9 mouse cellular contexts compared by ENCODE assay signal in the genomic region with DNA sequence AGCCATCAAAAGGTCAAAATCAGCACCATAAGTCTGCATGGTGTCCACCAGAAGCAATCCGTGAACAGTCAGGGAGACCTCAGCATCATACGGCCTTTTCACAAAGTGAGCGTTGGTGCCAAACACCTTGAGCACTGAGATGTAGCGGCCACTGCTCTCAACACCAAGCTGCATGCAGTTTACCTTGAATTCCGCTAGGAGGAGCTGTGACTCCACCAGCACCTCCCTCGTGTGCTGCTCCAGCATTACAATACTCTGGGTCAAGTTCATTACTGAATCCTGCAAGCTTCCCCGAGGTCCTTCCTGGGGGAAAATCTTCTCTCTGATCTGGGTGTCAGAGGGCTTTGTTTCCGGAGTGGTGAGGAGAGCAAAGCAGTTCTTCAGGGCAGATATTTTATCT. TPM values are rescaled to one million over a fixed set of nuclear protein-coding genes. Genes with fewer than 3 reads are reported as not detected.
DNase-seq lines count a peak whose midpoint lies in the region; ATAC-seq lines count a peak whose summit lies in the region.
"Had no signal": no experiment of that assay in that cellular context is flagged by ENCODE, and none has a peak within 500 bp of the region (broad histone marks: within the 10 kb centered on the region; RNA-seq: fewer than 3 reads in every experiment).

No protein-coding gene starts in this region.

- H3K4me2 ChIP-seq in embryonic facial prominence, embryonic 11.5 days (ENCODE audit: low read depth, low read length), result no peak overlapping the region
- H3K4me2 ChIP-seq in hindbrain, embryonic 11.5 days (replicated peaks; ENCODE audit: low read depth, low read length), result no peak overlapping the region

- H3K27ac ChIP-seq in embryonic facial prominence, embryonic 11.5 days (replicated peaks; ENCODE audit: low read depth, low read length), result no peak overlapping the region
- no peak overlapping the region for H3K27ac ChIP-seq in hindbrain, embryonic 11.5 days (ENCODE audit: low read depth, low read length)
- H3K27ac ChIP-seq: macrophage had no signal

- H3K9me3 ChIP-seq in embryonic facial prominence, embryonic 11.5 days (replicated peaks; ENCODE audit: control insufficient read depth, low read length), result no peaks in the 10 kb centered on the region
- H3K9me3 ChIP-seq in hindbrain, embryonic 11.5 days (ENCODE audit: control insufficient read depth, low read length), result no peaks in the 10 kb centered on the region

- intact Hi-C loops in gastrocnemius, postnatal 14 days (cut with DNase I; ENCODE audit: low total_unique reads), result loop anchor here (2.0 kb wide), 1 partner anchor 131 kb away; no protein-coding TSS in a partner anchor

- H3K9ac ChIP-seq in embryonic facial prominence, embryonic 11.5 days (replicated peaks; ENCODE audit: low read length), result no peak overlapping the region
- H3K9ac ChIP-seq in hindbrain, embryonic 11.5 days (ENCODE audit: low read depth, low read length), result no peak overlapping the region

- peaks cover 2% of the 10 kb centered on the region for H3K36me3 ChIP-seq in embryonic facial prominence, embryonic 11.5 days (replicated peaks; ENCODE audit: control insufficient read depth, insufficient read depth, low read depth, low read length)
- peaks cover 13% of the 10 kb centered on the region; the same call in 1 of the 2 replicates for H3K36me3 ChIP-seq in hindbrain, embryonic 11.5 days (ENCODE audit: control insufficient read depth, insufficient read depth, low read length)

- no peaks in the 10 kb centered on the region for H3K4me1 ChIP-seq in embryonic facial prominence, embryonic 11.5 days (ENCODE audit: control insufficient read depth, insufficient read depth, low read length)
- no peaks in the 10 kb centered on the region for H3K4me1 ChIP-seq in hindbrain, embryonic 11.5 days (replicated peaks; ENCODE audit: control insufficient read depth, insufficient read depth, low read length)

- ATAC-seq in embryonic facial prominence, embryonic 11.5 days (replicated peaks; ENCODE audit: insufficient number of reproducible peaks, low FRiP score, low TSS enrichment, low read depth), result peak; percentile 25
- ATAC-seq in hindbrain, embryonic 11.5 days (ENCODE audit: low FRiP score), result peak; percentile 68

- DNase-seq in gastrocnemius, adult 18-20 months (ENCODE audit: low spot score), result peak; percentile 62
- DNase-seq in gastrocnemius, postnatal 14 days, result no peak
- peak; percentile 46 for DNase-seq in adrenal gland, postnatal 25 days
- DNase-seq in embryonic facial prominence, embryonic 11.5 days (ENCODE audit: low spot score), result peak; percentile 62
- DNase-seq in hindbrain, embryonic 11.5 days (ENCODE audit: low spot score), result peak; percentile 56
- DNase-seq in layer of hippocampus, postnatal 10 days (ENCODE audit: low spot score in 2 of 2), result peak; percentile 47 to 60
- DNase-seq in lung, postnatal 25 days (ENCODE audit: low spot score), result peak; percentile 63
- DNase-seq in retina, postnatal 1 day, result peak; percentile 63

- H3K4me3 ChIP-seq in embryonic facial prominence, embryonic 11.5 days (ENCODE audit: low read depth, low read length), result no peak overlapping the region
- H3K4me3 ChIP-seq in hindbrain, embryonic 11.5 days (ENCODE audit: low read depth, low read length), result no peak overlapping the region

- no peaks in the 10 kb centered on the region for H3K27me3 ChIP-seq in embryonic facial prominence, embryonic 11.5 days (ENCODE audit: control insufficient read depth, insufficient read depth, low read length)
- no peaks in the 10 kb centered on the region for H3K27me3 ChIP-seq in hindbrain, embryonic 11.5 days (ENCODE audit: control insufficient read depth, insufficient read depth, low read length)

- 52% methylated on average over 8 of the region's 8 CpGs for WGBS in embryonic facial prominence, embryonic 11.5 days
- WGBS in hindbrain, embryonic 11.5 days, result 47% methylated on average over 8 of the region's 8 CpGs

RNA-seq across cellular contexts. Expression of a gene that starts 38.8 kb away (rescaled TPM):
- 10 to 100 TPM; 28.7 to 34.3 TPM for total RNA-seq in gastrocnemius, adult 18-20 months (2021)
- total RNA-seq in gastrocnemius, postnatal 14 days (2021), result 10 to 100 TPM; 22.7 to 25.9 TPM
- 63.1 and 73.1 TPM in 2 replicates for total RNA-seq in adrenal gland, postnatal 25 days (2021)
- polyA plus RNA-seq in embryonic facial prominence, embryonic 11.5 days (2014; fragmentation: Nextera tagmentation; extraction: Ambion mirVana), result 7.7 and 10.1 TPM in 2 replicates
- 10.6 and 15.2 TPM in 2 replicates for polyA plus RNA-seq in hindbrain, embryonic 11.5 days (2014; fragmentation: Nextera tagmentation; extraction: Ambion mirVana)
- 10 to 100 TPM; 56.6 to 69.6 TPM for total RNA-seq in layer of hippocampus, postnatal 10 days (2021)
